Mouse (Mus musculus) ES-E14 (cell line): ENCODE measurements at regions not wholly inside any gene's neighbourhood (a gene's known extent, or its start where the extent isn't known, plus 50 kb on each side); places are given as distances from the start of the nearest gene placed in this dataset.

Source experiments
- CHD2 ChIP-seq: IDR thresholded peaks from 2 replicates; pipeline ENCODE4 v1.6.1; 2014; ENCODE audit warnings: mild to moderate bottlenecking, low read depth, low read length, inconsistent platforms
- HCFC1 ChIP-seq: IDR thresholded peaks from 2 replicates; pipeline ENCODE4 v1.6.1; 2012; ENCODE audit warnings: low read length, inconsistent platforms, borderline replicate concordance; ENCODE audit not compliant: insufficient read depth
- MAFK ChIP-seq: IDR thresholded peaks from 2 replicates; pipeline ENCODE4 v1.6.1; 2014; ENCODE audit warnings: mild to moderate bottlenecking, low read depth, low read length, inconsistent platforms; ENCODE audit not compliant: insufficient read depth
- ZC3H11A ChIP-seq: IDR thresholded peaks from 2 replicates; pipeline ENCODE4 v1.6.1; 2012; ENCODE audit warnings: low read depth, mild to moderate bottlenecking, inconsistent platforms, low read length, borderline replicate concordance
- ZNF384 ChIP-seq: IDR thresholded peaks from 2 replicates; pipeline ENCODE4 v1.6.1; 2012; ENCODE audit warnings: low read depth, low read length, inconsistent platforms

- TF ChIP-seq ZNF384 (no peak), CHD2 (no peak), HCFC1 (no peak), ZC3H11A (no peak), MAFK (no peak)
Observed at GRCm38 (mm10) chr3:155510161-155510857, 417.1 kb downstream of the Lrriq3 start.
